Mouse (Mus musculus) monocyte, adult 5-6 weeks (primary cell): Measurements from ENCODE around the gene Ilf2. TPM values are rescaled to one million over a fixed set of nuclear protein-coding genes. Genes with fewer than 3 reads are reported as not detected.

Experiments used
- ATAC-seq: fragments of 153-309, 156-312 bp; replicated peaks from 2 replicates; pipeline ENCODE4 v1.8.0; 2017; ENCODE audit warnings: mild to moderate bottlenecking; ENCODE audit not compliant: low TSS enrichment, insufficient number of reproducible peaks, severe bottlenecking, poor library complexity, low FRiP score
- total RNA-seq: library from RNA; stranded (forward); fragments of 200-1000, 200-491, 200-594 nt; gene quantifications from 3 replicates; pipeline ENCODE4 v1.2.3, GENCODE M21; 2017

Ilf2 gene
- total RNA-seq, 1 experiment from 2014 or later, result 72.4 TPM

DNA sequence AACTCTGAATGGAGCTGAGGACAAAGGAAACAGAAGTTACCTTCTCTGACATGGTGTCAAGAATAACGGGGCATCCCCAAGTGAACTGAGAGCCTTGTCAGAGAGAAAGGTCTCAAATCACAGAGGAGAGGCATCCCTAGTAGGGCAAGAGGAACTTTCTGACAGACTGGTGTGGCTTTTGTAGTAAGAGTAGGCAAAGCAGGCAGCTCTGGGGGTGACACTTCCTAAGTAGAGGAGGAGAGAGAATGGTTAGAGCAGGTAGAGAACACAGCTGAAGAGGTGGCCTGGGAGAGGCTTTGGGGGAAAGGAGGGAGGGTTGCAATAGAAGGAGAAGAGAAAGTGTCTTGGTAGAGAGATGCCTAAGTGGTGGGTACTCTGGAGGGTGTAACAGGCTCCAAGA lies 59.5 kb downstream of the Ilf2 start:
- no peak for ATAC-seq

- ATAC-seq, result no peak
Observed at GRCm38 (mm10) chr3:90537141-90537904, 61.4 kb downstream of the Ilf2 start, which contains the start of gene S100a16. Gene S100a16, plus strand, starts transcription at chr3:90537254.

GRCm38 (mm10) chr3:90537905-90538296 lies 62.0 kb downstream of the Ilf2 start:
- no peak for ATAC-seq

Other genes starting within 250 kb of the Ilf2 start
- gene Jtb, start 244.5 kb upstream of the Ilf2 start, total RNA-seq, result 64.6 to 97.8 TPM (median 65.2 TPM) in 3 replicates
- gene Creb3l4, start 232.6 kb upstream of the Ilf2 start, total RNA-seq, result 0.49 to 1.1 TPM in 2 of 3 replicates, not detected in the other
- gene Slc39a1, start 228.0 kb upstream of the Ilf2 start, total RNA-seq, result 32.3 to 49.4 TPM (median 46.6 TPM) in 3 replicates
- gene Crtc2, start 222.0 kb upstream of the Ilf2 start, total RNA-seq, result 19.2 to 40.7 TPM (median 19.9 TPM) in 3 replicates
- gene Dennd4b, start 210.9 kb upstream of the Ilf2 start, total RNA-seq, result 15.4 to 39.1 TPM (median 16.3 TPM) in 3 replicates
- gene Gatad2b, start 182.9 kb upstream of the Ilf2 start, total RNA-seq, result 26.9 to 46.5 TPM (median 34.1 TPM) in 3 replicates
- 2.1 TPM in 1 of 3 replicates, not detected in the others for gene Slc27a3, start 86.2 kb upstream of the Ilf2 start, total RNA-seq
- gene Ints3, start 42.5 kb upstream of the Ilf2 start, total RNA-seq, result 11.7 to 26.5 TPM (median 12.9 TPM) in 3 replicates
- gene Npr1, start 10.3 kb upstream of the Ilf2 start, total RNA-seq, result not detected in 3 replicates
- 52.4 to 94.4 TPM (median 62.0 TPM) in 3 replicates for gene Snapin, start 14.9 kb downstream of the Ilf2 start, total RNA-seq
- 65.3 to 100 TPM (median 80.3 TPM) in 3 replicates for gene Chtop, start 33.4 kb downstream of the Ilf2 start, total RNA-seq
- gene S100a1, start 38.3 kb downstream of the Ilf2 start, total RNA-seq, result 24.0 to 71.5 TPM (median 39.2 TPM) in 3 replicates
- gene S100a13, start 38.3 kb downstream of the Ilf2 start, total RNA-seq, result 111 to 176 TPM (median 141 TPM) in 3 replicates
- 3.0 TPM in 1 of 3 replicates, not detected in the others for gene S100a14, start 50.7 kb downstream of the Ilf2 start, total RNA-seq
- gene S100a16, start 61.1 kb downstream of the Ilf2 start, total RNA-seq, result not detected in 3 replicates
- not detected in 3 replicates for gene S100a3, start 84.5 kb downstream of the Ilf2 start, total RNA-seq
- gene S100a2, start 114.1 kb downstream of the Ilf2 start, total RNA-seq, result not detected in 3 replicates
- not detected in 3 replicates for gene Gm42674, start 125.8 kb downstream of the Ilf2 start, total RNA-seq
- gene S100a4, start 127.6 kb downstream of the Ilf2 start, total RNA-seq, result 562 to 1,115 TPM (median 1,082 TPM) in 3 replicates
- not detected in 3 replicates for gene S100a5, start 132.4 kb downstream of the Ilf2 start, total RNA-seq
- 318 to 564 TPM (median 521 TPM) in 3 replicates for gene S100a6, start 136.8 kb downstream of the Ilf2 start, total RNA-seq
- 0.58 TPM in 1 of 3 replicates, not detected in the others for gene S100a7a, start 177.9 kb downstream of the Ilf2 start, total RNA-seq
- 3.4 to 52.7 TPM (median 15.1 TPM) in 3 replicates for gene S100a8, start 192.9 kb downstream of the Ilf2 start, total RNA-seq
- 6.2 to 33.7 TPM (median 31.4 TPM) in 3 replicates for gene S100a9, start 219.6 kb downstream of the Ilf2 start, total RNA-seq